Mouse (Mus musculus): Measurements from ENCODE around the gene Myl12a. TPM values are rescaled to one million over a fixed set of nuclear protein-coding genes. Genes with fewer than 3 reads are reported as not detected.

The Myl12a gene
- 796 TPM for polyA plus RNA-seq (2014; fragmentation: Illumina TruSeq; extraction: RNeasy Lipid Tissue Mini Kit (QIAGEN cat#74804); ENCODE audit: insufficient read depth, low read depth, low replicate concordance)

DNA sequence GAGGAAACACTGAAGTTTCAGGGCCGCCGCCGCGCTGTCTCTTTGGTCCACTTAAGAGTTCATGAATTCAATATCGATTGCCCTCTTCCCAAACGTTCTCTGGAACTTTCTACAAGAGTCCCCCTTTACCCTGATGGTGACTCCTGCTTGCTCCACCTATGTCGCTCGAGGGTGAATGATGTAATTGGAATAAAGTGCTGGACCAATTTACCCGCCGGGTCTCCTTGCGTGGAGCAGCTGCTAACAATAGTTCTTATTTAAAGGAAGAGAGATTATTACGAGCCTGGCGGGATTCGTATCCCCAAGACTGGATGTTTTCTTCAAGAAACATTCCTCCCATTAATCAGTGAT, at the start of gene Myl12a:
Gene Myl12a (minus strand): TSS at position 135 of the 351 bp plus-strand sequence.

GRCm38 (mm10) chr17:71002081-71002743, 466 bp downstream of the Myl12a start, which contains the start of gene Myom1:
Myom1 (plus strand) TSS chr17:71002633.

Other genes starting within 250 kb of the Myl12a start
- 13.7 TPM for gene Tgif1, start 149.3 kb downstream of the Myl12a start, polyA plus RNA-seq (2014; fragmentation: Illumina TruSeq; extraction: RNeasy Lipid Tissue Mini Kit (QIAGEN cat#74804); ENCODE audit: insufficient read depth, low read depth, low replicate concordance)
- 17.4 TPM for gene Myom1, start 245 bp downstream of the Myl12a start, polyA plus RNA-seq (2014; fragmentation: Illumina TruSeq; extraction: RNeasy Lipid Tissue Mini Kit (QIAGEN cat#74804); ENCODE audit: insufficient read depth, low read depth, low replicate concordance)
- gene Lpin2, start 179.7 kb upstream of the Myl12a start, polyA plus RNA-seq (2014; fragmentation: Illumina TruSeq; extraction: RNeasy Lipid Tissue Mini Kit (QIAGEN cat#74804); ENCODE audit: insufficient read depth, low read depth, low replicate concordance) = 33.5 TPM